Mouse (Mus musculus) forebrain, embryonic 10.5 days (tissue): Measurements from ENCODE around the gene Gm5148. TPM values are rescaled to one million over a fixed set of nuclear protein-coding genes. Genes with fewer than 3 reads are reported as not detected.
A peak's percentile ranks its signal among the peaks of the same experiment; 100 is the strongest.

Experiments used
- DNase-seq: peaks from one replicate; pipeline ENCODE4 v3.0.0-alpha.2; 2017; ENCODE audit warnings: low spot score; ENCODE audit errors: extremely low spot score
- H3K27ac ChIP-seq: fragments of 300-500 bp; sonication (generic); 2 replicates; pipeline ENCODE4 v1.5.1; 2016; ENCODE audit warnings: mild to moderate bottlenecking
- H3K27me3 ChIP-seq: fragments of 300-500 bp; sonication (generic); 2 replicates; pipeline ENCODE4 v1.6.1; 2016; ENCODE audit warnings: mild to moderate bottlenecking; ENCODE audit not compliant: poor library complexity, severe bottlenecking
- H3K36me3 ChIP-seq: fragments of 300-500 bp; sonication (generic); replicated peaks from 2 replicates; pipeline ENCODE4 v1.6.1; 2016; ENCODE audit warnings: mild to moderate bottlenecking, moderate library complexity
- H3K4me1 ChIP-seq: fragments of 300-500 bp; sonication (generic); 2 replicates; pipeline ENCODE4 v1.6.1; 2016
- H3K4me3 ChIP-seq: fragments of 300-500 bp; sonication (generic); 2 replicates; pipeline ENCODE4 v1.5.1; 2016; ENCODE audit warnings: mild to moderate bottlenecking, moderate library complexity
- H3K9me3 ChIP-seq: fragments of 300-500 bp; sonication (generic); 2 replicates; pipeline ENCODE4 v1.6.1; 2016; ENCODE audit warnings: mild to moderate bottlenecking, moderate library complexity
- WGBS: fragments of 180-500 bp; shearing (Covaris S2); methylation state at CpG from one replicate; pipeline ENCODE4 v1.1.7; 2016; 5-methylcytosine and 5-hydroxymethylcytosine counted together
- polyA plus RNA-seq: library from polyadenylated mRNA; unstranded; fragments of >200 nt; fragmentation: Nextera tagmentation; extraction: Ambion mirVana; gene quantifications from 2 replicates; pipeline ENCODE4 v1.2.1, GENCODE M21; 2016

Gm5148 gene
- polyA plus RNA-seq, 1 experiment from 2014 or later: 2.4 TPM

DNA sequence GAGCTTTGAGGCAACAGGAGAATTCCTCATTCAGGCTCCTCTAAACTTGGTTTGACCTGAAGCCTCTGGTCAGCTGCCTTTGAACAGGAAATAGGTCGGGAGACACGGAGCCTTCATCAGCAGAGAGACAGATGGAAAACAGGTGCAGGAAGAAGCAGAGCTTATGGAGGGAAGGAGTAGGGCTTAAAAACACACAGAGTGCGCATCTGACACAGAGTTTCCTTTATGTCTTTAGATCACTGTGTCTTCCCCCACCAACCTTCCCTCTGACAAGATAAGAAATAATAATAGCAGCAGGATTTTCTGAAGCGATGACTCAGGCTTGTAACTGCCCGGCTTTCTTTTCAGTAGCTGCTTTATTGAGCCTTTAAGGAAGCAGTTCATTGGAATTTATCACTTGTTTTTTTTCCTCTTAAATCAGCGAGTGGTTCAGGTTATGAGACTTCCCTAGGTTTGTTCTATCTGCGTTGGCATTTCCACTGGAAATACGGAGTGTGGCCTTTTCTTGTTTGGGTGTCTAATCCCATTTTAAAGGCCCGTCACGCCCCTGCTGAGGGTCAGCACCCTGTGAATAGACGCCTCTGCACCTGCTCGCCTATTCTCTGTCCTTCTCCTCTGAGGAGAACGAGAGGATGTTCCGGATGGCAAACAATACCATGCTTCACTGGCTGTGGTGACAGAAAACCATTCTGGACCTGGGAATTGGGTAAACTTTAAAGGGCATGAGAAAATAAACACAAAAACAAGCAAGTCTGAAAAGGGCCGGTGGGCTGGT, 51.8 kb downstream of the Gm5148 start:
- Histone ChIP-seq H3K27ac (peak overlapping the region; percentile 68), H3K4me1 (peaks cover 44% of the 10 kb centered on the region), H3K9me3 (peaks cover 16% of the 10 kb centered on the region), H3K27me3 (peaks cover 59% of the 10 kb centered on the region), H3K4me3 (no peak overlapping the region), H3K36me3 (peaks cover 9% of the 10 kb centered on the region)
- WGBS: 10% methylated on average over 15 of the region's 15 CpGs
- DNase-seq: no peak

GRCm38 (mm10) chr3:37669100-37669499, 55.2 kb downstream of the Gm5148 start:
- Histone ChIP-seq H3K36me3 (peaks cover 9% of the 10 kb centered on the region), H3K9me3 (peaks cover 21% of the 10 kb centered on the region), H3K4me1 (peaks cover 54% of the 10 kb centered on the region), H3K27ac (no peak overlapping the region), H3K27me3 (peaks cover 44% of the 10 kb centered on the region), H3K4me3 (no peak overlapping the region)
- WGBS: 97% methylated on average over 20 of the region's 20 CpGs
- DNase-seq: no peak

DNA sequence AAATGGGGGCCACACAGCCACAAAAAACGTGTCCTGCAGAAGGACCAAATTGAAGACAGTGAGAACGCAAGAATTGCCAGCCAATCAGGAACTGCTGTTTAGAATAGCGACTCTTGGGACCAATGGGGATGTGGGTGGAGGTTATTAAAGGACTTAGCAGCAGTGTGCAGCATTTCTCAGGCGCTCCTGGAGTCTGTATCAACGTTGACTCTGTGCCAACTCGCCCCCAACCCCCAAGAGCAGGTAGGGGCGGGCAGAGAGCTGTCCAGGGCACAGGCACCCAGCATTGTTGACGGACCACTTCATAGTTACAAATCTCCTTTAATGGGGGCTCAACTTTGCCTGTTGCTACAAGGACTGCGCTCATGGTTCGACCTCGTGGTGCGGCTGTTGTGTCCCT, 55.6 kb downstream of the Gm5148 start:
- Histone ChIP-seq H3K27me3 (peaks cover 42% of the 10 kb centered on the region), H3K36me3 (peaks cover 9% of the 10 kb centered on the region), H3K4me3 (no peak overlapping the region), H3K4me1 (peaks cover 50% of the 10 kb centered on the region), H3K27ac (no peak overlapping the region), H3K9me3 (peaks cover 21% of the 10 kb centered on the region)
- DNase-seq: no peak
- WGBS: 94% methylated on average over 12 of the region's 12 CpGs

DNA sequence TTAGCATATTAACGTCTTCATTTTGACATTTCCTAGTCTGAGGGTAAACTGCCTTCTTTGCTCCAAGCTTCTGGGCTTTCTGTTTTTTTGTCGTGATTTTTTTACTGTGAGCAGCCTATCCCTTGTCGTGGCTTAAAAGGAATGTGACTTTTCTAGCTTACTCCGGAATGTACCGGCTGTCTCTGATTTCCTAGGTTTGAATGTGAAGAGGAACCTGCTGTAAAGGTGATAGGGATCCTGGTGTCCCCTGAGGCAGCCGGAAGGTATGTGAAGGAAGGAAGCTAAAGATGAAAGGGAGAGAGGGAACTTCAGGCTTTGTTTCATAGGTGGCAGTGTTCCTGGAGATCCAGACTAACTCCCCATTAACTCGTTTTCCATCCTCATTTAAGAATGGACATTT, 56.6 kb downstream of the Gm5148 start:
- Histone ChIP-seq H3K4me1 (peaks cover 41% of the 10 kb centered on the region), H3K36me3 (peaks cover 9% of the 10 kb centered on the region), H3K27me3 (peaks cover 37% of the 10 kb centered on the region), H3K9me3 (peaks cover 21% of the 10 kb centered on the region), H3K4me3 (no peak overlapping the region), H3K27ac (peak overlapping the region; percentile 40; the same call in 1 of the 2 replicates)
- DNase-seq: no peak
- 36% methylated on average over 7 of the region's 7 CpGs for WGBS

GRCm38 (mm10) chr3:37667119-37667467, 57.2 kb downstream of the Gm5148 start:
- WGBS: 24% methylated on average over 2 of the region's 2 CpGs
- peaks cover 36% of the 10 kb centered on the region for H3K27me3 ChIP-seq

DNA sequence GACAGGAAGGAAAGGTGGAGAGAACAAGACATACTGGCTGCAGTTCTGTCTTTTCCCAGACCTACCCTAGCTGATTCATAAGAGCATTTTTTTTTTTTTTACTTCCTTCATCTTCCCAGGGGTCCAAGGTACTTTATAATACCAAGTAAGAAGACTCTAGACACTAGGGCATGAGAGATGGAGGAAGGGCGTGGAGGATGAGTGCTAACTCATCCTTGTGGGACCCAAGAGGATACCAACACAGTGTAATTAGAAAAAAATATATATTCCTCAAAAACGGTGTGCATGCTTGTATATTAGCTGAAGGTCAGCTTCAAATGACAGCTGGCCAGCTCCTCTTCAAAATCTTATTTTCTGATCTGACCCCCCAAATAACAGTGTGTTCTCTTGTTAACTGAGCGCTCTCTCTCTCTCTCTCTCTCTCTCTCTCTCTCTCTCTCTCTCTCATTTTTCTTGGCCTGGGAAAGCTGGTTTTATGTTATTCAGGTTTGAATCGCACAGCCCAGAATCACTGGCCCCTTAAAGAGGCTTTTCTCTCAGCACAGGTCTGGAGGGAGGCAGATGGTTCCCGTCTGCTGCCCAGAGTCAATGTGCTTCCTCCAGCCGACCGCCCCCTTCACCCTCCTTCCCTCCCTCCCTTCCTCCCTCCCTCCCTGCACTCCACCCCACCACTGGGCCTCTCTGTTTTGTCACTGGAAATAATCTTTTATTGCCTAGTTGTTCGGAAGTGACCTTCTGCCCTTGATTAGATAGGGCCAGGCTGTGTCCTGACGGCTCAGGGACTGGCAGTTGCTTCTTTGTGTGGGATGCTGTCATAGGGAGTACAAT, 57.8 kb downstream of the Gm5148 start:
- peaks cover 28% of the 10 kb centered on the region for H3K4me1 ChIP-seq
- peaks cover 9% of the 10 kb centered on the region for H3K36me3 ChIP-seq
- peaks cover 30% of the 10 kb centered on the region for H3K27me3 ChIP-seq
- DNase-seq: peak; percentile 72
- H3K9me3 ChIP-seq: peaks cover 21% of the 10 kb centered on the region
- H3K27ac ChIP-seq: peak overlapping the region; percentile 79
- H3K4me3 ChIP-seq: no peak overlapping the region
- 14% methylated on average over 9 of the region's 9 CpGs for WGBS

More at GRCm38 (mm10) chr3:37667119-37667467, 57.2 kb downstream of the Gm5148 start:
- Histone ChIP-seq H3K9me3 (peaks cover 21% of the 10 kb centered on the region), H3K36me3 (peaks cover 9% of the 10 kb centered on the region), H3K4me1 (peaks cover 34% of the 10 kb centered on the region), H3K4me3 (no peak overlapping the region), H3K27ac (peak overlapping the region; percentile 79)
- DNase-seq: no peak

Other genes with a start within 250 kb of the Gm5148 start
- 21.6 and 29.1 TPM in 2 replicates for gene Spry1, start 84.5 kb downstream of the Gm5148 start, polyA plus RNA-seq